Mouse (Mus musculus): ENCODE results near the gene Rbm47. TPM values are rescaled to one million over a fixed set of nuclear protein-coding genes. Genes with fewer than 3 reads are reported as not detected.

Rbm47 gene
- polyA plus RNA-seq, 1 experiment from 2014 or later = 105 TPM

- H3K27ac ChIP-seq = no peak overlapping the region
- H3K36me3 ChIP-seq (ENCODE audit: insufficient read depth, low read length) = no peaks in the 10 kb centered on the region
- ATAC-seq (replicated peaks; ENCODE audit: low FRiP score, low read depth) (no peak), DNase-seq (ENCODE audit: low spot score) (no peak)
- H3K27me3 ChIP-seq (ENCODE audit: insufficient read depth, low read length) = no peaks in the 10 kb centered on the region
- H3K9ac ChIP-seq (ENCODE audit: low read depth, low read length) = no peak overlapping the region
- no peak overlapping the region for H3K4me3 ChIP-seq (replicated peaks; ENCODE audit: low read depth, low read length)
- no peaks in the 10 kb centered on the region for H3K9me3 ChIP-seq (replicated peaks; ENCODE audit: low read length)
- no peak overlapping the region for H3K4me2 ChIP-seq (ENCODE audit: low read length)
- 89% methylated on average over 8 of the region's 8 CpGs for WGBS
- TF ChIP-seq CTCF (IDR thresholded peaks at IDR 0.05; ENCODE audit: low read depth) = no peak
- H3K4me1 ChIP-seq (replicated peaks; ENCODE audit: insufficient read depth, low read length) = peaks cover 8% of the 10 kb centered on the region; the same call in 1 of the 2 replicates
Observed at GRCm38 (mm10) chr5:66168462-66169098, 4.3 kb downstream of the Rbm47 start.

- Histone ChIP-seq H3K27ac (no peak overlapping the region), H3K4me1 (replicated peaks; ENCODE audit: insufficient read depth, low read length) (peaks cover 8% of the 10 kb centered on the region; the same call in 1 of the 2 replicates), H3K4me2 (ENCODE audit: low read length) (no peak overlapping the region), H3K9me3 (replicated peaks; ENCODE audit: low read length) (no peaks in the 10 kb centered on the region), H3K36me3 (ENCODE audit: insufficient read depth, low read length) (no peaks in the 10 kb centered on the region), H3K4me3 (replicated peaks; ENCODE audit: low read depth, low read length) (no peak overlapping the region), H3K9ac (ENCODE audit: low read depth, low read length) (no peak overlapping the region), H3K27me3 (ENCODE audit: insufficient read depth, low read length) (no peaks in the 10 kb centered on the region)
- WGBS = 85% methylated on average over 5 of the region's 5 CpGs
- DNase-seq (ENCODE audit: low spot score) = no peak
- no peak for TF ChIP-seq CTCF (IDR thresholded peaks at IDR 0.05; ENCODE audit: low read depth)
- no peak for ATAC-seq (replicated peaks; ENCODE audit: low FRiP score, low read depth)
Observed at GRCm38 (mm10) chr5:66166931-66167330, 6.0 kb downstream of the Rbm47 start.

- WGBS = 44% methylated on average over 4 of the region's 4 CpGs
- H3K4me1 ChIP-seq (replicated peaks; ENCODE audit: insufficient read depth, low read length) = peaks cover 8% of the 10 kb centered on the region; the same call in 1 of the 2 replicates
- DNase-seq (ENCODE audit: low spot score) (no peak), ATAC-seq (replicated peaks; ENCODE audit: low FRiP score, low read depth) (no peak)
- no peak for TF ChIP-seq CTCF (IDR thresholded peaks at IDR 0.05; ENCODE audit: low read depth)
- H3K4me3 ChIP-seq (replicated peaks; ENCODE audit: low read depth, low read length) = no peak overlapping the region
- no peak overlapping the region for H3K4me2 ChIP-seq (ENCODE audit: low read length)
- H3K27me3 ChIP-seq (ENCODE audit: insufficient read depth, low read length) = no peaks in the 10 kb centered on the region
- H3K27ac ChIP-seq = no peak overlapping the region
- H3K36me3 ChIP-seq (ENCODE audit: insufficient read depth, low read length) = no peaks in the 10 kb centered on the region
- no peaks in the 10 kb centered on the region for H3K9me3 ChIP-seq (replicated peaks; ENCODE audit: low read length)
- no peak overlapping the region for H3K9ac ChIP-seq (ENCODE audit: low read depth, low read length)
Observed at GRCm38 (mm10) chr5:66166193-66166629, 6.7 kb downstream of the Rbm47 start.

GRCm38 (mm10) chr5:66165748-66166147 is 7.2 kb downstream of the Rbm47 start:
- DNase-seq (ENCODE audit: low spot score) (peak; percentile 17), ATAC-seq (replicated peaks; ENCODE audit: low FRiP score, low read depth) (no peak)
- Histone ChIP-seq H3K27me3 (ENCODE audit: insufficient read depth, low read length) (no peaks in the 10 kb centered on the region), H3K36me3 (ENCODE audit: insufficient read depth, low read length) (no peaks in the 10 kb centered on the region), H3K27ac (no peak overlapping the region), H3K9ac (ENCODE audit: low read depth, low read length) (no peak overlapping the region), H3K9me3 (replicated peaks; ENCODE audit: low read length) (no peaks in the 10 kb centered on the region), H3K4me3 (replicated peaks; ENCODE audit: low read depth, low read length) (no peak overlapping the region), H3K4me2 (ENCODE audit: low read length) (no peak overlapping the region), H3K4me1 (replicated peaks; ENCODE audit: insufficient read depth, low read length) (peaks cover 8% of the 10 kb centered on the region; the same call in 1 of the 2 replicates)
- WGBS = 70% methylated on average over 8 of the region's 8 CpGs
- TF ChIP-seq CTCF (IDR thresholded peaks at IDR 0.05; ENCODE audit: low read depth) = no peak

GRCm38 (mm10) chr5:66156431-66156962 is 16.4 kb downstream of the Rbm47 start:
- 82% methylated on average over 9 of the region's 9 CpGs for WGBS
- H3K27me3 ChIP-seq (ENCODE audit: insufficient read depth, low read length) = no peaks in the 10 kb centered on the region
- H3K9me3 ChIP-seq (replicated peaks; ENCODE audit: low read length) = no peaks in the 10 kb centered on the region
- no peak for ATAC-seq (replicated peaks; ENCODE audit: low FRiP score, low read depth)
- H3K36me3 ChIP-seq (ENCODE audit: insufficient read depth, low read length) = no peaks in the 10 kb centered on the region
- no peak for TF ChIP-seq CTCF (IDR thresholded peaks at IDR 0.05; ENCODE audit: low read depth)
- no peak overlapping the region for H3K9ac ChIP-seq (ENCODE audit: low read depth, low read length)
- no peak overlapping the region for H3K4me2 ChIP-seq (ENCODE audit: low read length)
- H3K27ac ChIP-seq = no peak overlapping the region
- no peak overlapping the region for H3K4me3 ChIP-seq (replicated peaks; ENCODE audit: low read depth, low read length)
- H3K4me1 ChIP-seq (replicated peaks; ENCODE audit: insufficient read depth, low read length) = no peaks in the 10 kb centered on the region; the same call in 1 of the 2 replicates
- DNase-seq (ENCODE audit: low spot score) = no peak

- DNase-seq (ENCODE audit: low spot score) (no peak), ATAC-seq (replicated peaks; ENCODE audit: low FRiP score, low read depth) (0 out of 2 replicates have a peak, but pooled peaks have one; percentile 16)
- TF ChIP-seq CTCF (IDR thresholded peaks at IDR 0.05; ENCODE audit: low read depth) = no peak
- H3K9me3 ChIP-seq (replicated peaks; ENCODE audit: low read length) = no peaks in the 10 kb centered on the region
- WGBS = 69% methylated on average over 6 of the region's 6 CpGs
- no peak overlapping the region for H3K27ac ChIP-seq
- no peaks in the 10 kb centered on the region for H3K36me3 ChIP-seq (ENCODE audit: insufficient read depth, low read length)
- H3K4me3 ChIP-seq (replicated peaks; ENCODE audit: low read depth, low read length) = no peak overlapping the region
- no peak overlapping the region for H3K4me2 ChIP-seq (ENCODE audit: low read length)
- H3K27me3 ChIP-seq (ENCODE audit: insufficient read depth, low read length) = no peaks in the 10 kb centered on the region
- no peak overlapping the region for H3K9ac ChIP-seq (ENCODE audit: low read depth, low read length)
- no peaks in the 10 kb centered on the region; the same call in 1 of the 2 replicates for H3K4me1 ChIP-seq (replicated peaks; ENCODE audit: insufficient read depth, low read length)
Observed at GRCm38 (mm10) chr5:66154616-66155015, 18.3 kb downstream of the Rbm47 start.
